Mouse (Mus musculus): Measurements from ENCODE around the gene Coq5.

The Coq5 gene

DNA sequence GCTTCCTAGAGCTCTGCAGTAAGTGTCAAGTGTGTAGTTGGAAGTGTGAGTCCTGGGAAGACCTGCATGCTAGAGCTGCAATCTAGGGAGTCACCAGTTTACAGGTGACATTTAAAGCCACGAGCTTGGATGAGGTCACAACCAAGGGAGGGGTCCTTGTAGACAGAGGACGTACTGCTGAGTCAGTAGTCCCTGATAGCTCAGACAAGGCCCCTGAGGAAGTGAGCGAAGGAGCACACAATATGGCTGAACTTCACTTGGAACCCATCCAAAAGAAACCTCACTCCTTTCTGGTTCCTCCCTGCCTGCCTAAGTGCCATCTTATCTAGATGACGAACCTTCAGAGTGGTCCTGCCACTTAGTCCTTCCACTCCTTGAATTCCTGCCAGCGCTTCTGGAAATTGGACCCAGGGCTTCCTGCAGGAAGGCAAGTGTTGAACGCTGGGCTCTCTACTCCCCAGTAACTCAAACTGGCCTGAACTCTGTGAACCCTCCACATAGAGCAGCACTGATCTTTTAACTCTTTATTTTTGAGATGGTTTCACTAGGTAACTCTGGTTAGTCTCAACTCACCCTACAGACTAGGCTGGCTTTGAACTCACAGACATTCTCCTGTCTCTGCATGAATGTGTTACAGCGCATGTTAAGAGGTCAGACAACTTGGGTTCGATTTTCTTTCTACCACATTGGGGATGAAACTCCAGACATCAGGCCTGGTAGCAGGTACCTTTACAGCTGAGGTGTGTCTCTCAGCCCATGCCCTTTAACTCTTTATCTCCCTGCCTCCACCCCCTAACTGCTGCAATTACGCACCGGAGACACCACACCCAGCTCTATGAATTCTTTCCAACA lies 33.6 kb downstream of the Coq5 start:
- DNase-seq (ENCODE audit: low spot score), result no peak

DNA sequence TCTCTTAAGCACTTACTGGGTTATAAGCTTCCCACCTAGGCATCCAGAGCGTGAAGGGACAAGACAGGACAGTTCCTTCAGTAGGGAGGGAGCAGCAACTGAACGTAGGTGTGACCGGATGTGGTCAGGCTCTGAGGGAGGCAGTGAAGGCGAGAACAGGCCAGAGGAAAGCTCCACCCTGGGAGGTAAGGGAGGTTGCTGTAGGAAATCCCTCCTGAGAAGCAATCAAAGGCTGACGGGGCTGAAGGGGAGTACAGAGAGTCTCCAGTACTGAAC lies 34.1 kb downstream of the Coq5 start:
- DNase-seq (ENCODE audit: low spot score), result no peak

DNA sequence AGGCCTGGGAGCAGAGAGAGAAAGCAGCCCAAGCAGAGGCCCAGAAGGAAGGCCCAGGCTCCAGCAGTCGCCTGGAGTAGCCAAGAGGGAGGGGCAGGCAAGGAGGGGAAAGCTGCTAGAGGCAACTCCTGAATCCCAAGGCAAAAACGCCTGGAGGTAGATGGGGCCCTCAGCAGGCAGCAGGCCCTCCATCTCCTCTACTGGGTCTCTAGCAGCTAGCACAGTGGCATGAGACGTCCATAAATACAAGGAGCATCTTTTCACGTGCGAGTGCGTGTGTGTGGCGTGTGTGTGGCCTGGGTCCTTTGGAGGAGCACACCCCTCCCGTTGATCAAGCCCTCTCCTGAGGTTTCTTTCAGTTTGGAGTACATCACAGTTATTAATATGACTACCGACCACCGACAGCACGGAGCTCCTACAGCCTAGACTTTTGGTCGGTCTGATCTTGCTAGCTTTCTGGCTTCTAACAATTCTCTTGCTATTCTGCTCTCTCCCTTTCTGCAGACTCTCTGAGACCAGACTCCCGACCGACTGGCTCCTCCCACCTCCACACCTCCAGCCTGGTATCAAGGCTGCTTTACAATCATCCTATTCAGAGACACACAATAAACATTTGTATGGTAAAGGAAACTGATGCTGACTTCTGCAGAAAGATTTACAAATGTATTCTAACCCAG lies 37.6 kb downstream of the Coq5 start:
- DNase-seq (ENCODE audit: low spot score), result no peak

DNA sequence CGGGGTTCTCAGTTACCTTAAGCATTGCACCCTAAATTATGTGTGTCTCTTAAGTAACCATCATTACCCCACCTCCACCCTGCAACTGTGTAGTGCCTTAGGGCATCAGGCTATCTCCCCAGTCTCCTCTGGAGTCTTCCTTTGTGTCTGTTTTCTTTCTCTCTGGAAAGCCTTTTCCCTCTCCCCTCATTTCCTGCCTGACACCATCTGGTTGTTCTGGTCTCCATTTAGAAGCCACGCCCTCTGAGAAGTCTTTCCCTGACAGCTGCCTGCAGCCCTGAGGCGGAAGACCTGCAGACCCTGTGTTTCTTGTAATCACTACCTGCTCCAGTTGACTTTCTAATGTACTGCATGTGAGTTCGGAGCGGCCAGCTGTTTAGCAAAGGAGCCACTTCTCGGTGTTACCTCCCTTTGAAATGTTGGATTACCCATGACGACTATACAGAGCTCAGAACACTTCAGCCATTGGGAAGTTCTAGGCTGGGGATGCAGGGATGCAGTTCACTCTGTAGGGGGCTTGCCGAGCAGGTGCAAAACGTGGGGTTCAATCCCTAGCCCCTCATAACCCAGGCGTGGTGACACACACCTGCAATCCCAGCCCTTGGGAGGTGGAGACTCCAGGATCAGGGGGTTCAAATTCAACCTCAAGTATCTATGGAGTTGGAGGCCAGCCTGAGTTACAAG lies 38.3 kb downstream of the Coq5 start:
- no peak for DNase-seq (ENCODE audit: low spot score)

GRCm38 (mm10) chr5:115319004-115319940 lies 39.8 kb downstream of the Coq5 start:
- peak; percentile 83 for DNase-seq (ENCODE audit: low spot score)

- DNase-seq (ENCODE audit: low spot score), result no peak
These were observed 46.9 kb downstream of the Coq5 start for GRCm38 (mm10) chr5:115326256-115326831.

DNA sequence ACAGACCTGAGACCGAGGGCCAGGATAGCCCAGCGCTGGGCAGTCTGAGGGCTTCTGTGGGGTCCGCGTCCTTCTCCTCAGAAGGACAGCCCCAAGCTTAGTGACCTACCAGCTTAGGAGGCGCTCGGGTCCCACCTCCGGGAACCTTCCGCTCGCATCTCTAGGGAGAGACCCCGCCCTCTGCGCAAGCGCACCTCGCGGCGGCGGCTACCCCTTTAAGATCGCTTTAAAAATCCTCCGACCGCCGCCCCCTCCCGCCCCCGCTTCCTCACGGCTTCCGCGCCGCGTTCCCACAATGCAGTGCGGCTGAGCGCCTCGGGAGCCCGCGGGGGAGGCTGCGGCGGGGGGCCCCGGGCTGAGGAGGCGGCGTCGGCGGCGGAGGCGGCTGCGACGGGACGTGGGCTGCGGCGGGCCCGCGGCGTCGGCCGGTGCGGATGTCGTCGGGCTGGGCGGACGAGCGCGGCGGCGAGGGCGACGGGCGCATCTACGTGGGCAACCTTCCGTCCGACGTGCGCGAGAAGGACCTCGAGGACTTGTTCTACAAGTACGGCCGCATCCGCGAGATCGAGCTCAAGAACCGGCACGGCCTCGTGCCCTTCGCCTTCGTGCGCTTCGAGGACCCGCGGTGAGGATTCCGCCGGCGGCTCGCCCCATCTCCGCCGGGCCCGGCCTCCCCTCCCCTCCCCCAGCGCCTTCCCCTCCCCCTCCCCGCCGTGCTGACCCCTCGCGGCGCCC lies 47.6 kb downstream of the Coq5 start, which contains the start of gene Srsf9:
Gene Srsf9, plus strand, starts transcription at position 303 of the 735 bp plus-strand sequence.
- DNase-seq (ENCODE audit: low spot score), result peak; percentile 95

GRCm38 (mm10) chr5:115327610-115328548 lies 48.4 kb downstream of the Coq5 start:
- DNase-seq (ENCODE audit: low spot score), result no peak

GRCm38 (mm10) chr5:115330955-115331354 lies 51.5 kb downstream of the Coq5 start:
- no peak for DNase-seq (ENCODE audit: low spot score)

- peak; percentile 18 for DNase-seq (ENCODE audit: low spot score)
These were observed 54.2 kb downstream of the Coq5 start for GRCm38 (mm10) chr5:115333626-115334025.

DNA sequence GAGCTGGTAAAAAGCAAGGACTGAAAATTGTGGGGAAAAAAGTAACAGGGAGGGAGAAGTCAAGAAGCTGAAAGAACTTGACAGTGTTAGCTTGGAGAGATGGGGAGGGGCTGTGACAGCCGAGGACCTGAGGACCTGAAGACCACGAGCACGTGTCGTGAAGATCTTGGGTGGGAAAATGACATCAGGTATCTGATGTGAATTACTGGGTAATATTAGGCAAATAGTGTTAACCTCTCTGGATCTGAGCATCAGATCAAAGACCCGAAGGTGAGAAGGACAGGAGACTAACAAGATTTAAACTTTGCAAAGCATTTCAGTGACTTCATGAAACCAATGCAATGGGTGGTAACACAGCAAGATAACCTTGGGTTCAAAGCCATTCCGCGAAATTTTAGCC lies 60.5 kb downstream of the Coq5 start:
- no peak for DNase-seq (ENCODE audit: low spot score)

GRCm38 (mm10) chr5:115340577-115341313 lies 61.3 kb downstream of the Coq5 start, which contains the start of the genes Gatc and Triap1:
Gene Gatc (minus strand): TSS chr5:115341178.
Gene Triap1 (plus strand): TSS chr5:115341225.
- DNase-seq (ENCODE audit: low spot score), result peak; percentile 84

DNA sequence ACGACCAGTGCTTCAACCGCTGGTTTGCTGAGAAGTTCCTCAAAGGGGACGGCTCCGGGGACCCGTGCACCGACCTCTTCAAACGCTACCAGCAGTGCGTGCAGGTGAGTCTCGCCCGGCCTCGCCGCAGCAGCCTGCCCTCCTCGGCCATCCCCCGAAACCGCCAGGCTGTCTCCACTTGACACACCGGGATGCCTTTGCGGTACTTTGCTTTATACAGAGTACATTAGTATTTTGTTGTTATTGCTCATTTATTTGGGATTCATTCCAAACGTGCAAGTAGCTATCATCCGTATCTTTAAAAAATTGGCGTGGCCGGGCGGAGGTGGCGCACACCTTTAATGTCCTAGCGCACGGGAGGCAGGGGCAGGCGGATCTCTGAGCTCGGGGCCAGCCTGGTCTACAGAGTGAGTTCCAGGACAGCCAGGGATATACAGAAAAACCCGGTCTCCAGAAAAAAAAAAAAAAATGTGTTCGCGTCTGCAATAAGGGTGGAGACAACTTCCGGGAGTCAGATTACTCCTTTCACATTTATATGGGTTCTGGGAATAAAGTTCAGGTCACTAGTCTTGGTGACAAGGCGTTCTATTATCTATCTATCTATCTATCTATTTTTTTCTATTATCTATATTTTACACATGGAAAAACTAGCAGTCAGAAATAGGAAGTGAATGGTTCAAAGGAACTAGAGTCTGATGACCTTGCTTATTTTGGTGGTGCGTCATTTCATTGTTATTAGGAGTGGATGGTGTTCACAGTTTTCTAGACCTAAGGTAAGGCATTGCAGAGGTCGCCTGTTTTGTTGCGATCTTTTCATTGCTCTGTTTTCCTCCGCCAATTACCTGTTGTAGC lies 62.1 kb downstream of the Coq5 start:
- no peak for DNase-seq (ENCODE audit: low spot score)
